Mouse (Mus musculus): ENCODE data around the gene Sec22c. TPM values are rescaled to one million over a fixed set of nuclear protein-coding genes. Genes with fewer than 3 reads are reported as not detected.

The Sec22c gene
- polyA plus RNA-seq, 1 experiment from 2014 or later, result 8.1 TPM

GRCm38 (mm10) chr9:121657143-121657542 lies 48.1 kb downstream of the Sec22c start:
- no peak for TF ChIP-seq CTCF (IDR thresholded peaks at IDR 0.05; ENCODE audit: low read depth)
- no peak overlapping the region for H3K4me2 ChIP-seq
- no peak overlapping the region for H3K9ac ChIP-seq
- H3K4me3 ChIP-seq (ENCODE audit: low read depth, low read length), result no peak overlapping the region
- no peaks in the 10 kb centered on the region for H3K9me3 ChIP-seq (ENCODE audit: low read depth, low read length)
- H3K36me3 ChIP-seq (ENCODE audit: insufficient read depth), result no peaks in the 10 kb centered on the region
- H3K27me3 ChIP-seq (ENCODE audit: insufficient read depth, low read length), result no peaks in the 10 kb centered on the region
- no peak for DNase-seq
- no peak for ATAC-seq (ENCODE audit: insufficient read depth)
- H3K4me1 ChIP-seq (ENCODE audit: insufficient read depth), result no peaks in the 10 kb centered on the region
- H3K27ac ChIP-seq (ENCODE audit: low read depth), result no peak overlapping the region
- WGBS, result 50% methylated on average over 13 of the region's 13 CpGs

DNA sequence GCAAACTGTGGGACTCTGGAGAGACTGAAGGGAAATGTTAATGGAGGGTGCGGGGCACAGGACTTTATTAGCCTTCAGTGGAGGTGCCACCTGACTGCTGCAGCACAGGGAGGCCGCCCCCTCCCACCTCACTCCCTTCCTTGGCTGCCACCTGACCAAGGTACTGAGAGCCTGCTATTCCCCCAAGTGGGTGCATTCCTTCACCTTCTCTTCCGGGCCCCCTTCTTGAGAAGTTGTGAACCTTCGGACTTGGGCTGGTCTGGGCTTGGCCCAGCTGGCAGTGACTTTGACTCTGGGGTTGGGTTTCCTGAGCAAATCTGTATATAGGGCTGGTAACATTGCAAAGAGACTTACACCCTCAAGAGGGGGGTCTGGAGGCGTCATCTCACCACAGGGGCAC lies 49.0 kb downstream of the Sec22c start:
- H3K4me2 ChIP-seq, result no peak overlapping the region
- H3K36me3 ChIP-seq (ENCODE audit: insufficient read depth), result no peaks in the 10 kb centered on the region
- no peak for TF ChIP-seq CTCF (IDR thresholded peaks at IDR 0.05; ENCODE audit: low read depth)
- 81% methylated on average over 5 of the region's 5 CpGs for whole genome bisulfite sequencing
- ATAC-seq (ENCODE audit: insufficient read depth) (no peak), DNase-seq (no peak)
- no peaks in the 10 kb centered on the region for H3K4me1 ChIP-seq (ENCODE audit: insufficient read depth)
- no peaks in the 10 kb centered on the region for H3K9me3 ChIP-seq (ENCODE audit: low read depth, low read length)
- no peak overlapping the region for H3K4me3 ChIP-seq (ENCODE audit: low read depth, low read length)
- no peak overlapping the region for H3K27ac ChIP-seq (ENCODE audit: low read depth)
- no peaks in the 10 kb centered on the region for H3K27me3 ChIP-seq (ENCODE audit: insufficient read depth, low read length)
- H3K9ac ChIP-seq, result no peak overlapping the region

DNA sequence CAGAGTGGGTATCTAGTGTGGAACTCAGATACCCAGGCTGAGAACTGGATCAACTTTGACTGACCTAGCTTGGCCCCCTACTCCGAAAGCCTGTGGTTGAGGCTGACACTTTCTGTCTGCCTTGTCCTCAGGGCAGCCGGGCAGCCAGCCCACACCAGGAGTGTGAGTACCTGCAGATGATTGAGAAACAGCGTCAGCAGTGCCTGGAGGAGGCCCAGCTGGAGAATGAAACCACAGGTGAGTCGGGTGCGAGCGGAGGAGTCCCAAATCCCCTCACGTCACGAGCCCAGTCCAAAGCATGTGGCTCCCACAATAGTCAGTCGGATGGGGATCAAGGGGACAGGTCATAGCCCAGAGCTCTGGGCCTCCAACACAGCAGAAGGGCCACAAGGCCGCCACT lies 51.6 kb downstream of the Sec22c start:
- Histone ChIP-seq H3K9me3 (ENCODE audit: low read depth, low read length) (no peaks in the 10 kb centered on the region), H3K36me3 (ENCODE audit: insufficient read depth) (no peaks in the 10 kb centered on the region), H3K4me1 (ENCODE audit: insufficient read depth) (no peaks in the 10 kb centered on the region), H3K4me2 (no peak overlapping the region), H3K27ac (ENCODE audit: low read depth) (no peak overlapping the region), H3K4me3 (ENCODE audit: low read depth, low read length) (no peak overlapping the region), H3K27me3 (ENCODE audit: insufficient read depth, low read length) (no peaks in the 10 kb centered on the region), H3K9ac (no peak overlapping the region)
- no peak for DNase-seq
- no peak for ATAC-seq (ENCODE audit: insufficient read depth)
- TF ChIP-seq CTCF (IDR thresholded peaks at IDR 0.05; ENCODE audit: low read depth), result no peak
- WGBS, result 84% methylated on average over 10 of the region's 10 CpGs

DNA sequence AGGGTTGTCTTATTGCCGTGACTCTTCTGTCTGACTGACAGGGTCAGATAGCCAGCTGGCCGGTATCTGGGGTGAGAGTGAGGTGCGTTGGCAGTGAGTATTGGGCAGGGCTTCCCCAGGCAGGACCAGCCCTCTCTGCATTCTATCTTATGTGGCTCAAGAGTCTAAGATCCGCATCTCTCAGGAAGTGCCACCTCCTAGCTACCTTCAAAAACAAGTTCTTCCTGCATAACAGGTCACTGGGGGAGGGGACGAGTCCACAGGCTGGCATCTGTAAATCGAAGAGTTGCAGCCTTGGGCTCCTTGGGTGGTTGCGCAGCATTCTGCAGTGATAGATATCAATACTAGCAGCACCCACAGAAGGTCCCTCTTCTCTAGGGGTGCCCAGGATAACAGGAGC lies 58.3 kb downstream of the Sec22c start:
- Histone ChIP-seq H3K36me3 (ENCODE audit: insufficient read depth) (no peaks in the 10 kb centered on the region), H3K27ac (ENCODE audit: low read depth) (no peak overlapping the region), H3K9ac (no peak overlapping the region), H3K4me2 (no peak overlapping the region), H3K4me3 (ENCODE audit: low read depth, low read length) (no peak overlapping the region), H3K27me3 (ENCODE audit: insufficient read depth, low read length) (peaks cover 23% of the 10 kb centered on the region), H3K4me1 (ENCODE audit: insufficient read depth) (peaks cover 4% of the 10 kb centered on the region; the same call in 1 of the 2 replicates), H3K9me3 (ENCODE audit: low read depth, low read length) (no peaks in the 10 kb centered on the region)
- DNase-seq (no peak), ATAC-seq (ENCODE audit: insufficient read depth) (no peak)
- WGBS, result 46% methylated on average over 7 of the region's 7 CpGs
- TF ChIP-seq CTCF (IDR thresholded peaks at IDR 0.05; ENCODE audit: low read depth), result no peak

DNA sequence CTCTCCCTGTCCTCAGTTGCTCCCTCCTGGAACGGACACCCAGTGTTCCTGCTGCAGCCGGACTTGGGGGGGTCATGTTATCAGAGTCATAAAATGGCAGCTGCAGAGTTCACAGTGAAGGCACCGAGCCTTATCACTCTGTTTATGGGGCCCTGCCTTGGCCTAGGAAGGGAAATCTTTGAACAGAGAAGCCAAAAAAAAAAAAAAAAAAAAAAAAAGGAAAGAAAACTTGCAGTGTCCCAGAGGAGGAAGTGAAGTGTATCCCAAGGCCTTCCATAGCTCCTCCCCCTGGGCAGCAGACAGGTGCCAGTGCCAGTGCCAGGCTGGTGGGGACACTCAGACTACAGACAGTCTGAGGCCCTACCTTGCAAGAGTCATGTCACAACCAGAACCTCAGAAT lies 60.4 kb downstream of the Sec22c start:
- no peaks in the 10 kb centered on the region for H3K9me3 ChIP-seq (ENCODE audit: low read depth, low read length)
- peaks cover 4% of the 10 kb centered on the region; the same call in 1 of the 2 replicates for H3K4me1 ChIP-seq (ENCODE audit: insufficient read depth)
- no peak for TF ChIP-seq CTCF (IDR thresholded peaks at IDR 0.05; ENCODE audit: low read depth)

DNA sequence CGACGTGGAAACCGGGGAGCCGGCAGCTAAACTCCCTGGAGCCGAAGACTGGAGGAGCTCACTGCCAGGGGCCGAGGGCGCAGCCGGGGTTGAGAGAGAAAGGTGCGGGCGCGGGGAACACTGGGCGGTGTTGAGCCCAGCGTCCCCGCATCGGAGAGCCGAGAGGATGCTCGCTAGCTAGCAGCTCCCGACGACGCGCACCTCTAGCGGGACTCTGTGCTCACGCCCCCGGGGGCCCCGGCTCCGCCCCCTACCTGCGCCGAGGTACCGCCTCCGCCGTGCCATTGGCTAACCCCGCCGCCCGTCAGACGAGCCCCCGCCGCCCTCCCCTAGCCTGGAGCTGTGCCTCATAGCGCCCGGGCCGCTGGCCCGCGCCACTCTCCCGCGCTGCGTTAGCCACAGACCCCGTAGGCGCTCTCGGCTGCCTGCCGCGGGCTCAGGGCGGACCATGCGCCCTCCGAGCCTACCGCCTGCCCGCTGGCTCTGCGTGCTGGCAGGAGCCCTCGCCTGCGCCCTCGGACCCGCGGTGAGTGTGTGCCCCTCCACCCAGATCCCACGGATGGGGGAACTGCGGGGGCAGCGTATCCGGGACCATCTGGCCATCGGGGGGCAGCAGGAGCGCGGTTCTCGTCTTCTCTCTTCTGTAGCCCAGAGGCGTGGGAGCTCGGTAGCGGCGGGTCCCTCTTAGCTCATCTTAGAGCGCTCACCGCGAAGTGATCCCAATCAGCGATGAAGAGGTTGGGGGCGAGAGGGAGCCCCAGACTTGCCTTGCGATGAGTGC lies 62.7 kb downstream of the Sec22c start, which contains the start of gene Vipr1:
Gene Vipr1, plus strand, starts transcription at position 316 of the 781 bp plus-strand sequence.
- TF ChIP-seq CTCF (IDR thresholded peaks at IDR 0.05; ENCODE audit: low read depth), result peak; percentile 24; the same call in 1 of the 2 replicates
- H3K9me3 ChIP-seq (ENCODE audit: low read depth, low read length), result no peaks in the 10 kb centered on the region
- peak within 1 kb of the TSS; percentile 49 for H3K4me3 ChIP-seq (ENCODE audit: low read depth, low read length)
- WGBS, result under 1% methylated on average over 77 of the region's 79 CpGs
- H3K36me3 ChIP-seq (ENCODE audit: insufficient read depth), result no peaks in the 10 kb centered on the region
- peaks cover 4% of the 10 kb centered on the region; the same call in 1 of the 2 replicates for H3K4me1 ChIP-seq (ENCODE audit: insufficient read depth)
- no peak within 1 kb of the TSS for H3K27ac ChIP-seq (ENCODE audit: low read depth)
- peaks cover 54% of the 10 kb centered on the region for H3K27me3 ChIP-seq (ENCODE audit: insufficient read depth, low read length)
- ATAC-seq (ENCODE audit: insufficient read depth) (peak; percentile 89), DNase-seq (peak; percentile 82)
- peak within 1 kb of the TSS; percentile 49 for H3K9ac ChIP-seq
- H3K4me2 ChIP-seq, result peak within 1 kb of the TSS; percentile 95

More for the DNA sequence above, 60.4 kb downstream of the Sec22c start:
- 32% methylated on average over 3 of the region's 3 CpGs for WGBS
- H3K4me2 ChIP-seq, result no peak overlapping the region
- H3K9ac ChIP-seq, result no peak overlapping the region
- no peak for DNase-seq
- peaks cover 44% of the 10 kb centered on the region for H3K27me3 ChIP-seq (ENCODE audit: insufficient read depth, low read length)
- no peak for ATAC-seq (ENCODE audit: insufficient read depth)
- no peak overlapping the region for H3K4me3 ChIP-seq (ENCODE audit: low read depth, low read length)
- H3K27ac ChIP-seq (ENCODE audit: low read depth), result no peak overlapping the region
- no peaks in the 10 kb centered on the region for H3K36me3 ChIP-seq (ENCODE audit: insufficient read depth)

- H3K4me3 ChIP-seq (ENCODE audit: low read depth, low read length), result peak within 1 kb of the TSS; percentile 49
- under 1% methylated on average over 26 of the region's 26 CpGs for WGBS
- ATAC-seq (ENCODE audit: insufficient read depth) (peak; percentile 86), DNase-seq (peak; percentile 88)
- no peaks in the 10 kb centered on the region for H3K36me3 ChIP-seq (ENCODE audit: insufficient read depth)
- H3K9ac ChIP-seq, result peak within 1 kb of the TSS; percentile 49
- H3K9me3 ChIP-seq (ENCODE audit: low read depth, low read length), result no peaks in the 10 kb centered on the region
- no peak within 1 kb of the TSS for H3K27ac ChIP-seq (ENCODE audit: low read depth)
- peaks cover 54% of the 10 kb centered on the region for H3K27me3 ChIP-seq (ENCODE audit: insufficient read depth, low read length)
- peak within 1 kb of the TSS; percentile 95 for H3K4me2 ChIP-seq
- TF ChIP-seq CTCF (IDR thresholded peaks at IDR 0.05; ENCODE audit: low read depth), result peak; percentile 69
- peaks cover 4% of the 10 kb centered on the region; the same call in 1 of the 2 replicates for H3K4me1 ChIP-seq (ENCODE audit: insufficient read depth)
Observed at GRCm38 (mm10) chr9:121642001-121642400, 63.3 kb downstream of the Sec22c start, which contains the start of gene Lyzl4. Lyzl4 (minus strand) TSS chr9:121642096.

All from lung, embryonic 14.5 days (tissue).